Mouse (Mus musculus): ENCODE results near the gene Ehbp1l1.

The Ehbp1l1 gene

GRCm38 (mm10) chr19:5725767-5726515 is at the start of gene Ehbp1l1:
Gene Ehbp1l1, minus strand, starts transcription at chr19:5726317.
- DNase-seq (ENCODE audit: low spot score in 2 of 2): no peak

- DNase-seq (ENCODE audit: low spot score in 2 of 2): peak; percentile 88 to 96
These were observed 45.1 kb upstream of the Ehbp1l1 start, which contains the start of gene Scyl1 for GRCm38 (mm10) chr19:5770925-5771860. Gene Scyl1, minus strand, starts transcription at chr19:5771419.

- no peak for DNase-seq (ENCODE audit: low spot score in 2 of 2)
These were observed 44.2 kb upstream of the Ehbp1l1 start for GRCm38 (mm10) chr19:5770311-5770710.

GRCm38 (mm10) chr19:5767271-5767670 is 41.2 kb upstream of the Ehbp1l1 start:
- no peak for DNase-seq (ENCODE audit: low spot score in 2 of 2)

- DNase-seq (ENCODE audit: low spot score in 2 of 2): no peak
These were observed 37.0 kb upstream of the Ehbp1l1 start for GRCm38 (mm10) chr19:5763163-5763562.

GRCm38 (mm10) chr19:5758878-5759403 is 32.8 kb upstream of the Ehbp1l1 start:
- DNase-seq (ENCODE audit: low spot score in 2 of 2): no peak

- DNase-seq (ENCODE audit: low spot score in 2 of 2): no peak
These were observed 31.0 kb upstream of the Ehbp1l1 start for GRCm38 (mm10) chr19:5756991-5757636.

- no peak for DNase-seq (ENCODE audit: low spot score in 2 of 2)
These were observed 30.3 kb upstream of the Ehbp1l1 start for GRCm38 (mm10) chr19:5756321-5756985.

GRCm38 (mm10) chr19:5751742-5752141 is 25.6 kb upstream of the Ehbp1l1 start:
- no peak for DNase-seq (ENCODE audit: low spot score in 2 of 2)

- no peak for DNase-seq (ENCODE audit: low spot score in 2 of 2)
These were observed 24.8 kb upstream of the Ehbp1l1 start for GRCm38 (mm10) chr19:5750951-5751350.

- no peak for DNase-seq (ENCODE audit: low spot score in 2 of 2)
These were observed 23.4 kb upstream of the Ehbp1l1 start for GRCm38 (mm10) chr19:5749476-5749875.

- DNase-seq (ENCODE audit: low spot score in 2 of 2): no peak
These were observed 20.8 kb upstream of the Ehbp1l1 start for GRCm38 (mm10) chr19:5746907-5747363.

GRCm38 (mm10) chr19:5745756-5746710 is 19.9 kb upstream of the Ehbp1l1 start:
- no peak for DNase-seq (ENCODE audit: low spot score in 2 of 2)

GRCm38 (mm10) chr19:5743576-5743975 is 17.5 kb upstream of the Ehbp1l1 start:
- no peak for DNase-seq (ENCODE audit: low spot score in 2 of 2)

GRCm38 (mm10) chr19:5742241-5742641 is 16.1 kb upstream of the Ehbp1l1 start:
- DNase-seq (ENCODE audit: low spot score in 2 of 2): no peak

- peak; percentile 58 to 87 for DNase-seq (ENCODE audit: low spot score in 2 of 2)
These were observed 15.6 kb upstream of the Ehbp1l1 start for GRCm38 (mm10) chr19:5741641-5742240.

GRCm38 (mm10) chr19:5740320-5741317 is 14.5 kb upstream of the Ehbp1l1 start, which contains the start of gene Ltbp3:
Gene Ltbp3, plus strand, starts transcription at chr19:5740904.
- DNase-seq (ENCODE audit: low spot score in 2 of 2): peak in 1 of 2 experiments; percentile 86

- DNase-seq (ENCODE audit: low spot score in 2 of 2): no peak
These were observed 13.3 kb upstream of the Ehbp1l1 start for GRCm38 (mm10) chr19:5739446-5739845.

Data from cerebellum, postnatal 4 days (tissue).